13 mouse cellular contexts compared by ENCODE assay signal in genomic region chr2:104218114-104218513, GRCm38 (mm10).
DNase-seq lines count a peak whose midpoint lies in the region; ATAC-seq and TF ChIP-seq lines count a peak whose summit lies in the region.
"Had no signal": no experiment of that assay in that cellular context is flagged by ENCODE, and none has a peak within 500 bp of the region (broad histone marks: within the 10 kb centered on the region; RNA-seq: fewer than 3 reads in every experiment).

No protein-coding gene starts in this region.

- no peak for ATAC-seq in embryonic facial prominence, embryonic 12.5 days (ENCODE audit: insufficient number of reproducible peaks, insufficient read depth, low FRiP score, low TSS enrichment)
- ATAC-seq in midbrain, embryonic 12.5 days (ENCODE audit: low FRiP score, low read depth): no peak

- H3K4me3 ChIP-seq in layer of hippocampus, adult 2 months: no peak overlapping the region
- no peak overlapping the region for H3K4me3 ChIP-seq in embryonic facial prominence, embryonic 12.5 days
- H3K4me3 ChIP-seq in hindbrain, embryonic 10.5 days: no peak overlapping the region
- H3K4me3 ChIP-seq in midbrain, embryonic 12.5 days: no peak overlapping the region
- H3K4me3 ChIP-seq: liver, embryonic 15.5 days had no signal

- peaks cover 28% of the 10 kb centered on the region for H3K4me1 ChIP-seq in embryonic facial prominence, embryonic 12.5 days
- H3K4me1 ChIP-seq in hindbrain, embryonic 10.5 days (replicated peaks): peaks cover 36% of the 10 kb centered on the region
- peaks cover 21% of the 10 kb centered on the region for H3K4me1 ChIP-seq in midbrain, embryonic 12.5 days
- H3K4me1 ChIP-seq: liver, embryonic 15.5 days had no signal

- no peaks in the 10 kb centered on the region for H3K9me3 ChIP-seq in embryonic facial prominence, embryonic 12.5 days
- H3K9me3 ChIP-seq in hindbrain, embryonic 10.5 days: no peaks in the 10 kb centered on the region
- H3K9me3 ChIP-seq in midbrain, embryonic 12.5 days: no peaks in the 10 kb centered on the region
- H3K9me3 ChIP-seq: liver, embryonic 15.5 days had no signal

- no peaks in the 10 kb centered on the region for H3K27me3 ChIP-seq in embryonic facial prominence, embryonic 12.5 days
- peaks cover 83% of the 10 kb centered on the region for H3K27me3 ChIP-seq in hindbrain, embryonic 10.5 days (ENCODE audit: insufficient read depth, poor library complexity, severe bottlenecking)
- H3K27me3 ChIP-seq in midbrain, embryonic 12.5 days: peaks cover 10% of the 10 kb centered on the region
- H3K27me3 ChIP-seq: liver, embryonic 15.5 days had no signal

- no peak overlapping the region for H3K4me2 ChIP-seq in embryonic facial prominence, embryonic 12.5 days (replicated peaks)
- no peak overlapping the region for H3K4me2 ChIP-seq in midbrain, embryonic 12.5 days (replicated peaks)
- H3K4me2 ChIP-seq: heart, embryonic 11.5 days; liver, embryonic 15.5 days had no signal

- WGBS in embryonic facial prominence, embryonic 12.5 days: 52% methylated on average over 10 of the region's 10 CpGs
- 56% methylated on average over 10 of the region's 10 CpGs for WGBS in hindbrain, embryonic 10.5 days
- WGBS in midbrain, embryonic 12.5 days: 49% methylated on average over 10 of the region's 10 CpGs

- no peak overlapping the region for H3K9ac ChIP-seq in embryonic facial prominence, embryonic 12.5 days
- no peak overlapping the region for H3K9ac ChIP-seq in midbrain, embryonic 12.5 days (replicated peaks)
- H3K9ac ChIP-seq: liver, embryonic 15.5 days had no signal

- no peak for DNase-seq in layer of hippocampus, adult 2 months (ENCODE audit: low spot score in 2 of 2)
- no peak for DNase-seq in layer of hippocampus, adult 18-20 months (ENCODE audit: low spot score in 2 of 2)
- DNase-seq in hindbrain, embryonic 10.5 days (ENCODE audit: low spot score): no peak
- DNase-seq in adipocyte (ENCODE audit: low spot score): no peak
- DNase-seq in adrenal gland, adult 18-20 months (ENCODE audit: low spot score in 2 of 2): no peak
- DNase-seq in urinary bladder, postnatal 4 days (ENCODE audit: low spot score in 2 of 2): no peak
- DNase-seq: cerebellum, adult 2 months; gastrocnemius, postnatal 14 days; thymus, postnatal 25 days had no signal

- no peak for TF ChIP-seq CTCF in layer of hippocampus, adult 2 months (conservative IDR thresholded peaks at IDR 0.05)

- H3K36me3 ChIP-seq in embryonic facial prominence, embryonic 12.5 days: no peaks in the 10 kb centered on the region
- H3K36me3 ChIP-seq in hindbrain, embryonic 10.5 days: no peaks in the 10 kb centered on the region
- no peaks in the 10 kb centered on the region for H3K36me3 ChIP-seq in midbrain, embryonic 12.5 days
- H3K36me3 ChIP-seq: liver, embryonic 15.5 days had no signal

- peak overlapping the region; percentile 70 for H3K27ac ChIP-seq in layer of hippocampus, adult 2 months
- H3K27ac ChIP-seq in embryonic facial prominence, embryonic 12.5 days: peak overlapping the region; percentile 78
- peak overlapping the region; percentile 62 for H3K27ac ChIP-seq in hindbrain, embryonic 10.5 days
- H3K27ac ChIP-seq in midbrain, embryonic 12.5 days (replicated peaks): peak overlapping the region; percentile 52; the same call in 1 of the 2 replicates
- H3K27ac ChIP-seq: liver, embryonic 15.5 days had no signal
